Mouse (Mus musculus) heart, postnatal 0 days (tissue): ENCODE measurements around the gene Dus3l. TPM values are rescaled to one million over a fixed set of nuclear protein-coding genes. Genes with fewer than 3 reads are reported as not detected.

Source experiments
- ATAC-seq: fragments of 200-750 bp; cut with Nextera tagmentation; 2 replicates; pipeline ENCODE4 v1.8.0; 2017; ENCODE audit warnings: low read depth, moderate number of reproducible peaks, moderate library complexity; ENCODE audit not compliant: insufficient read depth
- DNase-seq: peaks from one replicate; pipeline ENCODE4 v3.0.0-alpha.2; 2016; ENCODE audit warnings: low spot score
- H3K27ac ChIP-seq: fragments of 300-500 bp; sonication (generic); 2 replicates; pipeline ENCODE4 v1.5.1; 2014; ENCODE audit warnings: low read depth, mild to moderate bottlenecking
- H3K27me3 ChIP-seq: fragments of 300-500 bp; sonication (generic); 2 replicates; pipeline ENCODE4 v1.6.1; 2014; ENCODE audit warnings: low read length, mixed read lengths; ENCODE audit not compliant: control insufficient read depth, insufficient read depth
- H3K36me3 ChIP-seq: fragments of 300-500 bp; sonication (generic); replicated peaks from 2 replicates; pipeline ENCODE4 v1.6.1; 2014; ENCODE audit warnings: low read length, mixed read lengths; ENCODE audit not compliant: control insufficient read depth, insufficient read depth
- H3K4me1 ChIP-seq: fragments of 300-500 bp; sonication (generic); 2 replicates; pipeline ENCODE4 v1.6.1; 2014; ENCODE audit warnings: antibody characterized with exemption; ENCODE audit not compliant: control insufficient read depth, insufficient read depth
- H3K4me2 ChIP-seq: fragments of 300-500 bp; sonication (generic); 2 replicates; pipeline ENCODE4 v1.6.1; 2014; ENCODE audit warnings: low read depth, mild to moderate bottlenecking, low read length, moderate library complexity
- H3K4me3 ChIP-seq: fragments of 300-500 bp; sonication (generic); 2 replicates; pipeline ENCODE4 v1.5.1; 2014; ENCODE audit warnings: low read depth, low read length
- H3K9ac ChIP-seq: fragments of 300-500 bp; sonication (generic); replicated peaks from 2 replicates; pipeline ENCODE4 v1.6.1; 2014; ENCODE audit warnings: low read depth, low read length, mixed read lengths
- H3K9me3 ChIP-seq: fragments of 300-500 bp; sonication (generic); replicated peaks from 2 replicates; pipeline ENCODE4 v1.6.1; 2016; ENCODE audit warnings: low read length; ENCODE audit not compliant: control insufficient read depth
- CTCF ChIP-seq: IDR thresholded peaks from 2 replicates; pipeline ENCODE4 v1.5.1; 2016; ENCODE audit warnings: antibody characterized with exemption, control low read depth, low read depth
- EP300 ChIP-seq: IDR thresholded peaks from 2 replicates; pipeline ENCODE4 v1.6.1; 2016; ENCODE audit warnings: antibody characterized with exemption, low read depth
- WGBS: fragments of 180-500 bp; shearing (Covaris S2); extraction: QIAGEN DNeasy Blood & Tissue Kit; methylation state at CpG from one replicate; pipeline ENCODE4 v1.1.7; 2014; 5-methylcytosine and 5-hydroxymethylcytosine counted together
- polyA plus RNA-seq: library from polyadenylated mRNA; unstranded; fragments of >200 nt; fragmentation: Nextera tagmentation; extraction: Ambion mirVana; gene quantifications from 2 replicates; pipeline ENCODE4 v1.2.1, GENCODE M21; 2015
- total RNA-seq: library from RNA; depleted of rRNA; stranded (reverse); fragments of >200 nt; gene quantifications from 2 replicates; pipeline ENCODE4 v1.2.3, GENCODE M21; 2014; ENCODE audit warnings: low replicate concordance

Gene Dus3l
- total and polyA plus RNA-seq, 2 experiments from 2014 or later, result 23.0 to 25.8 TPM

DNA sequence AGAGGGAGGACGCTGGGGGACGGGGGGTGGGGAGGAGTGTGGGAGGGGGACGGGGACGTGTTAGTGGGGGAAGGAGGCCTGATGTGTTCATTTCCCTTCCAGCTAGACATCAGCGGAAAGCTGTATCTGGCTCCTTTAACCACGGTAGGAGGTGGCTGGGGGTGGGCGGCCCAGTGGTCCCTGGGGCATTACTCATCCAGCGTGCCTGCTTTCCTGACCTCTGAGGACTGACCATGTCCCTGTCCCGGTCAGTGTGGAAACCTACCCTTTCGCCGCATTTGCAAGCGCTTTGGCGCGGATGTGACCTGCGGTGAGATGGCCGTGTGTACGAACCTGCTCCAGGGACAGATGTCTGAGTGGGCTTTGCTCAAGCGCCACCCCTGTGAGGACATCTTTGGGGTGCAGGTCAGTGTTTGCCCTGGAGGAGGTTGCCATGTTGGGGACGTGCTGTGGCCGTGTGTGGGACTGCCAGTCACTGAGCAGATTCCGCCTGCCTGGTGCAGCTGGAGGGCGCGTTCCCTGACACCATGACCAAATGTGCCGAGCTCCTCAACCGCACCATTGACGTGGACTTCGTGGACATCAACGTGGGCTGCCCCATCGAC, 3.1 kb downstream of the Dus3l start:
- Histone ChIP-seq H3K27ac (no peak overlapping the region), H3K27me3 (no peaks in the 10 kb centered on the region), H3K4me1 (peaks cover 16% of the 10 kb centered on the region), H3K9me3 (no peaks in the 10 kb centered on the region), H3K4me3 (no peak overlapping the region), H3K9ac (no peak overlapping the region), H3K36me3 (peaks cover 36% of the 10 kb centered on the region), H3K4me2 (no peak overlapping the region)
- TF ChIP-seq EP300 (no peak), CTCF (no peak)
- DNase-seq (no peak), ATAC-seq (no peak)
- 91% methylated on average over 29 of the region's 29 CpGs for WGBS

DNA sequence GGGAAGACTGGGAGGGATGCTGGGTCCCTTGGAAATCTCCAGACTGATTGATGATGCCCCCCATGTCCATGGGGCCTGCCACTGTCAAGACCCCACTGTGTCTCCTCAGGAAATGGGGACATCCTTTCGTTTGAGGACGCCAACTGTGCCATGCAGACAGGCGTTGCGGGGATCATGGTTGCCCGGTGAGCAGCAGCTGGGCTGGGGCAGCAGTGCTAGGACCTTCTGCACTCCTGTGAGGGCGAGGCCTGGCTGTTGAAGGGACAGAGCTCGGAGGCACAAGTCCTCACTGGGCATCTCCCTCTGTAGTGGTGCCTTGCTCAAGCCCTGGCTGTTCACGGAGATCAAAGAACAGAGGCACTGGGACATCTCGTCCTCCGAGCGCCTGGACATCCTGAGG, 4.4 kb downstream of the Dus3l start:
- H3K4me3 ChIP-seq, result no peak overlapping the region
- 88% methylated on average over 11 of the region's 11 CpGs for WGBS
- no peak overlapping the region for H3K27ac ChIP-seq
- H3K27me3 ChIP-seq, result no peaks in the 10 kb centered on the region
- H3K4me1 ChIP-seq, result peaks cover 7% of the 10 kb centered on the region; the same call in 1 of the 2 replicates
- no peaks in the 10 kb centered on the region for H3K9me3 ChIP-seq
- H3K9ac ChIP-seq, result no peak overlapping the region
- TF ChIP-seq CTCF, result no peak
- TF ChIP-seq EP300, result no peak
- no peak overlapping the region for H3K4me2 ChIP-seq
- ATAC-seq, result no peak
- no peak for DNase-seq
- peaks cover 36% of the 10 kb centered on the region for H3K36me3 ChIP-seq

DNA sequence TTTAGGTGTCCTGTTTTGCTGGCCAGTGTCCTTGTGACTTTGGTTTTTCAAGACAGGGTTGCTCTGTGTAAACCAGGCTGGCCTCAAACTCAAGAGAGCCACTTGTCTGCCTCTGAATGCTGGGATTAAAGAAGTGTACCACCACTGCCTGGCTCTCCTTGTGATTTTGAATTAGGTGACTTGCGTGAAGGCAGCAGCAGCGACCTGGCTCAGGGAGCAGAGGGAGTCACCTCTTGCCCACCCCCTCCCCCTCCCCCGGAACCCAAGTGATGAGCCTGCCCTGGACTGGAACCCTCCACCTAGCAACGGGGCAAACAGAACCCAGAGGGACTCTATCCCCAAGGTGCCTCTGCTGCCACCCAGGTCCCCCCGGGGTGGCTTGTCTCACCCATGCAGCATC, 5.4 kb downstream of the Dus3l start, which contains the start of gene Prr22:
TSS of gene Prr22 (plus strand) at position 301 of the 400 bp plus-strand sequence.
- H3K27me3 ChIP-seq, result no peaks in the 10 kb centered on the region
- no peak within 1 kb of the TSS for H3K4me2 ChIP-seq
- DNase-seq (no peak), ATAC-seq (no peak)
- 85% methylated on average over 5 of the region's 5 CpGs for WGBS
- H3K4me3 ChIP-seq, result no peak within 1 kb of the TSS
- TF ChIP-seq CTCF (no peak), EP300 (no peak)
- H3K4me1 ChIP-seq, result peaks cover 5% of the 10 kb centered on the region; the same call in 1 of the 2 replicates
- no peak within 1 kb of the TSS for H3K9ac ChIP-seq
- H3K9me3 ChIP-seq, result no peaks in the 10 kb centered on the region
- H3K27ac ChIP-seq, result no peak within 1 kb of the TSS
- peaks cover 36% of the 10 kb centered on the region for H3K36me3 ChIP-seq

DNA sequence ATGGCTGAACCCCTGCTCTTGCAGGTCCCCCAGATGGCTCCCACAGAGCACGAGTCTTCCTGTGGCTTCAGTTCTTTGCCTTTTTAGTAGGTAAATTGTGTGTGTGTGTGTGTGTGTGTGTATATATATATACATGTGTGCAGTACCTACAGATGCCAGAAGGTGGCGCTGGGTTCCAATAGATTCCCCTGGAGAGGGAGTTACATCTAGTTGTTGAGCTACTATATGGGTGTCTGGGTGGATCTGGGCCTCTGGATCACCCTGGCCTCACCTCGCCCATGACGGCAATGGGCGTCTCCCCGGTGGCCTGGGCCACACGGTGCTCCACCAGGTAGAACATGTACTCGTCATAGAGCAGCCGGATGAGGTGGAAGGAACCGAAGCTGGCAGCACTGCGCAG, 13.0 kb downstream of the Dus3l start:
- 94% methylated on average over 11 of the region's 11 CpGs for WGBS
- no peak for DNase-seq

DNA sequence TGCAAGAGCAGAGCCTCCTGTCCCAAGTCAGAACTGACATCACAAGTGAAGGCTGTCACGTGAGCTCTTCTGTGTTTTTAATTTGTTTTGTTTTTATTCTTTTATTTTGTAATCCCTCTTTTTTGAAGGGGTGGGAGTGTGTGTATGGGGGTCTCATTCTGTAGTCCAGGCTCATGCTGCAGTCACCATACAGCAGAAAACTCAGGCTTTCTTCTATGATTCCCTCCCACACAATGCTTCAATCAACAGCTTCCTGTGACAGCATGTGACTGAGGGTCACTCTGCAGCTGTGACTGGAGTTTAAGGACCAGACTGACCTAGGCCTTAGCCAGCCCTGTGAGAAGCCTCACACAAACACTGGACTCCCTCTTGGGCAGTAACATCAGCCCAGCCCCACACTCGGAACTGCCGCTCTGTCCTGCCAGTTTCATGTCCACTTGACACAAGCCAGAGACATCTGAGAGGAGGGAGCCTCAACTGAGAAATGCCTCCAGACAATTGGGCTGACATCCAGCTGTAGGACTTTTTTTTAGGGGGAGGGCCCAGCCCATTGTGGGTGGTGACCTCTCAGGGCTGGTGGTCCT, 14.3 kb downstream of the Dus3l start:
- Histone ChIP-seq H3K4me2 (no peak overlapping the region), H3K9me3 (no peaks in the 10 kb centered on the region), H3K4me1 (peaks cover 7% of the 10 kb centered on the region), H3K9ac (no peak overlapping the region), H3K27me3 (no peaks in the 10 kb centered on the region), H3K27ac (peak overlapping the region; percentile 73), H3K4me3 (no peak overlapping the region), H3K36me3 (peaks cover 9% of the 10 kb centered on the region)
- TF ChIP-seq EP300, result peak; percentile 41
- TF ChIP-seq CTCF, result no peak
- ATAC-seq, result peak; percentile 82
- peak; percentile 67 for DNase-seq
- 32% methylated on average over 3 of the region's 3 CpGs for WGBS

More for the DNA sequence above, 13.0 kb downstream of the Dus3l start:
- Histone ChIP-seq H3K4me1 (peaks cover 7% of the 10 kb centered on the region), H3K27ac (no peak overlapping the region), H3K9me3 (no peaks in the 10 kb centered on the region), H3K27me3 (no peaks in the 10 kb centered on the region), H3K4me2 (no peak overlapping the region), H3K36me3 (peaks cover 9% of the 10 kb centered on the region), H3K4me3 (no peak overlapping the region), H3K9ac (no peak overlapping the region)
- TF ChIP-seq EP300 (no peak), CTCF (no peak)
- ATAC-seq, result no peak
